In the genomic region with DNA sequence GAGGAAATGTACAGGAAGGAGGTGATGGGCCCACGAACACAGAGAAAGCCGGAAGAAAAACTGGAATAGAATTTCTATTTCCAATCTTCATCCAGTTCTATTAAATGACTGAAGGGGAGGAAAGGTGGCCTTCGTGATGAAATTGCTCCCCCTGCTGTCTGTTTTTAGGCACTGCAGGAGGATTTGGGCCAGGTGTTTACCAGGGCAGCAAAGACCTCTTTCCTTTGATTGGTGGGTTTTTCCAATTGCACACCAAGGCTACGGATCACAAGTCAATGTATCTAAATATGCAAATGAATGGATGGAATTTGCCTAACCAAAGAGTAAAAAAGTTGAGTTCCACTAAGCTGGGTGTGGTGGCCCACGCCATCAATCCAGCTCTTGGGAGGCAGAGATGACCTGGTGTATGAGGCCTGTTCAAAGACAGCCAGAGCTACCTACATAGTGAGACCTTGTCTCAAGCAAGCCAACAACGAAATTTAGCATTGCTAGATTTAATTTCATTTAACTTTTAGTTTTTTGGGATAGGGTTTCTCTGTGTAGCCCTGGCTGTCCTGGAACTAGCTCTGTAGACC, we compare ENCODE assay signal across 9 mouse cellular contexts. TPM values are rescaled to one million over a fixed set of nuclear protein-coding genes. Genes with fewer than 3 reads are reported as not detected.
DNase-seq lines count a peak whose midpoint lies in the region; ATAC-seq and TF ChIP-seq lines count a peak whose summit lies in the region.
"Had no signal": no experiment of that assay in that cellular context is flagged by ENCODE, and none has a peak within 500 bp of the region (broad histone marks: within the 10 kb centered on the region; RNA-seq: fewer than 3 reads in every experiment).

No protein-coding gene starts in this region.

- DNase-seq in kidney, adult 2 months = peak; percentile 63
- DNase-seq in adrenal gland, postnatal 25 days = peak; percentile 51
- DNase-seq in embryo, embryonic 9.5 days (ENCODE audit: extremely low spot score) = peak; percentile 53
- peak; percentile 69 to 70 for DNase-seq in heart, postnatal 36 days
- DNase-seq in left cerebral cortex, postnatal 10 days (ENCODE audit: extremely low spot score in 1 of 2, low spot score in 2 of 2) = peak; percentile 36 to 49

- no peak overlapping the region for H3K9ac ChIP-seq in kidney, embryonic 14.5 days (ENCODE audit: low read depth, low read length)

- TF ChIP-seq POLR2A in kidney, adult 2 months (IDR thresholded peaks at IDR 0.05; ENCODE audit: low read depth, low read length) = no peak
- no peak for TF ChIP-seq POLR2A in testis, adult 2 months (IDR thresholded peaks at IDR 0.05; ENCODE audit: control insufficient read depth, low read depth, low read length)

- no peak overlapping the region for H3K27ac ChIP-seq in kidney, adult 2 months (ENCODE audit: insufficient read depth, low read depth, low read length)
- no peak overlapping the region for H3K27ac ChIP-seq in kidney, embryonic 14.5 days (ENCODE audit: low read depth, low read length)
- H3K27ac ChIP-seq in testis, adult 2 months (ENCODE audit: control insufficient read depth, insufficient read depth, low read depth, low read length) = no peak overlapping the region

- ATAC-seq in kidney, embryonic 14.5 days (ENCODE audit: low FRiP score, low TSS enrichment) = no peak
- 0 out of 2 replicates have a peak, but pooled peaks have one; percentile 61 for ATAC-seq in monocyte, adult 5-6 weeks (replicated peaks; ENCODE audit: insufficient number of reproducible peaks, low FRiP score, low TSS enrichment, poor library complexity, severe bottlenecking)

- no peaks in the 10 kb centered on the region for H3K4me1 ChIP-seq in kidney, adult 2 months (ENCODE audit: control insufficient read depth, insufficient read depth, low read length)
- peaks cover 4% of the 10 kb centered on the region; the same call in 1 of the 2 replicates for H3K4me1 ChIP-seq in kidney, embryonic 14.5 days (ENCODE audit: control insufficient read depth, insufficient read depth, low read length)
- no peaks in the 10 kb centered on the region; the same call in 1 of the 2 replicates for H3K4me1 ChIP-seq in testis, adult 2 months (ENCODE audit: control insufficient read depth, insufficient read depth, low read length)

- no peak overlapping the region for H3K4me2 ChIP-seq in kidney, embryonic 14.5 days (replicated peaks; ENCODE audit: low read depth, low read length)

- no peaks in the 10 kb centered on the region; the same call in 1 of the 2 replicates for H3K27me3 ChIP-seq in kidney, adult 2 months (replicated peaks; ENCODE audit: control insufficient read depth, insufficient read depth, low read length)
- H3K27me3 ChIP-seq in kidney, embryonic 14.5 days (ENCODE audit: control insufficient read depth, insufficient read depth, low read length) = no peaks in the 10 kb centered on the region
- no peaks in the 10 kb centered on the region for H3K27me3 ChIP-seq in testis, adult 2 months (ENCODE audit: control insufficient read depth, insufficient read depth, low read length)

- H3K4me3 ChIP-seq in kidney, adult 2 months (ENCODE audit: insufficient read depth, low read depth, low read length) = no peak overlapping the region
- H3K4me3 ChIP-seq in kidney, embryonic 14.5 days (ENCODE audit: low read length) = no peak overlapping the region
- no peak overlapping the region for H3K4me3 ChIP-seq in testis, adult 2 months (ENCODE audit: control insufficient read depth, low read depth, low read length)
- H3K4me3 ChIP-seq: myocyte had no signal

- TF ChIP-seq CTCF in kidney, adult 2 months (conservative IDR thresholded peaks at IDR 0.05; ENCODE audit: insufficient read depth, insufficient read length, low read depth, low read length) = peak; percentile 84
- peak; percentile 66 for TF ChIP-seq CTCF in testis, adult 2 months (IDR thresholded peaks at IDR 0.05; ENCODE audit: control insufficient read depth, insufficient read depth, insufficient replicate concordance, low read depth, low read length)

- H3K9me3 ChIP-seq in kidney, embryonic 14.5 days (ENCODE audit: control insufficient read depth, low read length) = no peaks in the 10 kb centered on the region

- H3K36me3 ChIP-seq in kidney, adult 2 months (ENCODE audit: control insufficient read depth, insufficient read depth, low read length) = no peaks in the 10 kb centered on the region
- H3K36me3 ChIP-seq in kidney, embryonic 14.5 days (ENCODE audit: control insufficient read depth, insufficient read depth, low read length) = no peaks in the 10 kb centered on the region
- H3K36me3 ChIP-seq in testis, adult 2 months (ENCODE audit: control insufficient read depth, insufficient read depth, low read length) = no peaks in the 10 kb centered on the region

- intact Hi-C loops in heart, postnatal 36 days (cut with DNase I) = loop anchor here (1.0 to 5.0 kb wide), 3 partner anchors 80 to 120 kb away; no protein-coding TSS in a partner anchor
- intact Hi-C loops in left cerebral cortex, postnatal 10 days (cut with DNase I) = loop anchor here (2.0 to 5.0 kb wide), 2 partner anchors 81 to 115 kb away; no protein-coding TSS in a partner anchor

- WGBS in kidney, adult 2 months = 23% methylated on average over 6 of the region's 6 CpGs
- WGBS in kidney, embryonic 14.5 days = 20% methylated on average over 6 of the region's 6 CpGs

RNA-seq across cellular contexts. Expression of a gene that starts 8.1 kb away (rescaled TPM):
- not detected in 2 replicates for polyA plus RNA-seq in kidney, adult 2 months (2012; rRNA removed)
- polyA plus RNA-seq in kidney, embryonic 14.5 days (2014; fragmentation: Nextera tagmentation; extraction: Ambion mirVana) = not detected in 2 replicates
- not detected in 2 replicates for total RNA-seq in adrenal gland, postnatal 25 days (2021)
- not detected for total RNA-seq in heart, postnatal 36 days (2021)
- total RNA-seq in left cerebral cortex, postnatal 10 days (2021) = not detected
- not detected in 3 replicates for total RNA-seq in monocyte, adult 5-6 weeks (2017)
- polyA plus RNA-seq in testis, adult 2 months (2012; rRNA removed) = 3.6 and 4.0 TPM in 2 replicates
- polyA plus RNA-seq: myocyte had no signal

RNA-seq across cellular contexts. Expression of a gene that starts 46.4 kb away (rescaled TPM):
- not detected in 2 replicates for polyA plus RNA-seq in kidney, adult 2 months (2012; rRNA removed)
- 0.05 and 0.09 TPM in 2 replicates for polyA plus RNA-seq in kidney, embryonic 14.5 days (2014; fragmentation: Nextera tagmentation; extraction: Ambion mirVana)
- not detected in 2 replicates for total RNA-seq in adrenal gland, postnatal 25 days (2021)
- not detected for total RNA-seq in heart, postnatal 36 days (2021)
- total RNA-seq in left cerebral cortex, postnatal 10 days (2021) = 1 to 10 TPM; 3.2 TPM
- not detected in 3 replicates for total RNA-seq in monocyte, adult 5-6 weeks (2017)
- 0.07 and 0.14 TPM in 2 replicates for polyA plus RNA-seq in testis, adult 2 months (2012; rRNA removed)

RNA-seq across cellular contexts. Expression of a gene that starts 46.4 kb away (rescaled TPM):
- not detected in 2 replicates for polyA plus RNA-seq in kidney, adult 2 months (2012; rRNA removed)
- polyA plus RNA-seq in kidney, embryonic 14.5 days (2014; fragmentation: Nextera tagmentation; extraction: Ambion mirVana) = 0.37 TPM in 1 of 2 replicates, not detected in the other
- total RNA-seq in adrenal gland, postnatal 25 days (2021) = not detected in 2 replicates
- total RNA-seq in heart, postnatal 36 days (2021) = not detected
- total RNA-seq in left cerebral cortex, postnatal 10 days (2021) = 1 to 10 TPM; 4.4 to 5.2 TPM
- total RNA-seq in monocyte, adult 5-6 weeks (2017) = 1.8 TPM in 1 of 3 replicates, not detected in the others
- 162 and 173 TPM in 2 replicates for polyA plus RNA-seq in testis, adult 2 months (2012; rRNA removed)
